Mouse (Mus musculus): ENCODE results near the gene Myct1. TPM values are rescaled to one million over a fixed set of nuclear protein-coding genes. Genes with fewer than 3 reads are reported as not detected.

The Myct1 gene
- 0.96 and 1.4 TPM in 2 replicates for polyA plus RNA-seq (2015; fragmentation: Nextera tagmentation; extraction: Ambion mirVana)

DNA sequence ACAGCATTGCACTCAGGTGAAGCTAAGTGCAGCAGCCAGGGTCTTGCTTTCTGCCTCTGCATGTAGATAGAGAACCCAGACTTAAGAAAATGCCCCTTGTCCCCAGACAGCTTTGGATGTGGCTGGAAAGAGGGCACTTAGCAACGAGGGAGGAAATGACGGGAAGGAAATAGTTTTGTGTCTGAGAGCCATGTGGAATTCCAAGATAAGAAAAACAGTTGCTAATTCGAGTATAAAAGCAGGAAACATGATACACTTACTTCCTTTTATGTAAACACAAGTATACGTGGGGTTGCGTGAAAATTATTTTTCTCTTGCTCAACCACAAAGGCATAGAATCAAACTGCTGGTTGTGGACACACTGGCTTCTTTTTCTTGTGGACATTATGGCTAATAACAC is at the start of gene Myct1:
Gene Myct1 (plus strand): TSS at position 312 of the 400 bp plus-strand sequence.
- WGBS: 61% methylated on average over 5 of the region's 5 CpGs
- H3K9me3 ChIP-seq (ENCODE audit: control insufficient read depth, low read length): no peaks in the 10 kb centered on the region

GRCm38 (mm10) chr10:5546428-5546827 is 47.1 kb upstream of the Myct1 start:
- Histone ChIP-seq H3K4me2 (ENCODE audit: low read length) (no peak overlapping the region), H3K27me3 (replicated peaks; ENCODE audit: control insufficient read depth, insufficient read depth, low read length) (no peaks in the 10 kb centered on the region), H3K4me1 (ENCODE audit: control insufficient read depth, insufficient read depth, low read depth, low read length) (peaks cover 10% of the 10 kb centered on the region), H3K9me3 (ENCODE audit: control insufficient read depth, low read length) (no peaks in the 10 kb centered on the region), H3K27ac (ENCODE audit: low read depth, low read length) (no peak overlapping the region), H3K36me3 (ENCODE audit: control insufficient read depth, insufficient read depth, low read length) (0 out of 2 replicates have a peak, but pooled peaks cover 2% of the 10 kb centered on the region), H3K9ac (ENCODE audit: low read depth, low read length) (no peak overlapping the region), H3K4me3 (ENCODE audit: low read length) (no peak overlapping the region)
- no peak for ATAC-seq
- WGBS: 94% methylated on average over 5 of the region's 5 CpGs

More for the DNA sequence above, at the start of gene Myct1:
- Histone ChIP-seq H3K4me1 (ENCODE audit: control insufficient read depth, insufficient read depth, low read depth, low read length) (no peaks in the 10 kb centered on the region), H3K36me3 (ENCODE audit: control insufficient read depth, insufficient read depth, low read length) (no peaks in the 10 kb centered on the region), H3K27ac (ENCODE audit: low read depth, low read length) (no peak within 1 kb of the TSS), H3K4me3 (ENCODE audit: low read length) (no peak within 1 kb of the TSS), H3K9ac (ENCODE audit: low read depth, low read length) (no peak within 1 kb of the TSS), H3K4me2 (ENCODE audit: low read length) (no peak within 1 kb of the TSS), H3K27me3 (replicated peaks; ENCODE audit: control insufficient read depth, insufficient read depth, low read length) (no peaks in the 10 kb centered on the region)
- no peak for ATAC-seq

- Histone ChIP-seq H3K27me3 (replicated peaks; ENCODE audit: control insufficient read depth, insufficient read depth, low read length) (no peaks in the 10 kb centered on the region), H3K4me2 (ENCODE audit: low read length) (no peak overlapping the region), H3K27ac (ENCODE audit: low read depth, low read length) (no peak overlapping the region), H3K36me3 (ENCODE audit: control insufficient read depth, insufficient read depth, low read length) (no peaks in the 10 kb centered on the region), H3K9me3 (ENCODE audit: control insufficient read depth, low read length) (no peaks in the 10 kb centered on the region), H3K4me3 (ENCODE audit: low read length) (no peak overlapping the region), H3K9ac (ENCODE audit: low read depth, low read length) (no peak overlapping the region), H3K4me1 (ENCODE audit: control insufficient read depth, insufficient read depth, low read depth, low read length) (peaks cover 10% of the 10 kb centered on the region)
- WGBS: 89% methylated on average over 9 of the region's 9 CpGs
- ATAC-seq: no peak
Measured at GRCm38 (mm10) chr10:5547769-5548168, 45.8 kb upstream of the Myct1 start.

GRCm38 (mm10) chr10:5548651-5549050 is 44.9 kb upstream of the Myct1 start:
- Histone ChIP-seq H3K4me2 (ENCODE audit: low read length) (peak overlapping the region; percentile 40), H3K4me1 (ENCODE audit: control insufficient read depth, insufficient read depth, low read depth, low read length) (peaks cover 10% of the 10 kb centered on the region), H3K36me3 (ENCODE audit: control insufficient read depth, insufficient read depth, low read length) (no peaks in the 10 kb centered on the region), H3K27ac (ENCODE audit: low read depth, low read length) (no peak overlapping the region), H3K4me3 (ENCODE audit: low read length) (no peak overlapping the region), H3K9me3 (ENCODE audit: control insufficient read depth, low read length) (no peaks in the 10 kb centered on the region), H3K27me3 (replicated peaks; ENCODE audit: control insufficient read depth, insufficient read depth, low read length) (no peaks in the 10 kb centered on the region), H3K9ac (ENCODE audit: low read depth, low read length) (no peak overlapping the region; the same call in 1 of the 2 replicates)
- WGBS: 88% methylated on average over 2 of the region's 2 CpGs
- ATAC-seq: no peak

DNA sequence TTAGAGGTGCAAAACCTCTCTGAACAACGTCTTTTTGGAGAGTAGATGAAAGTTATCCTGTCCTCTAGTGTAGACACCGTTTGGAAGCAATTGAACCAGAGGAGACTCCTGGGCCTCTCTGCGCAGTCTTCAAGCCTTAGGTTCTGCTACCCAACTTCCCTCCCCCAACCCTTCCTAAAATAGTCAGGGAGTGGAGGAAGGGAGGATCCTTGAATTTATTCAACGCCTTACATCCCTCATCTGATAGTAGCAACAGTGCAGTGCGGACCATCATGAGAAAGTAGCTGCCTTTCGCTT is 43.8 kb upstream of the Myct1 start:
- 5% methylated on average over 6 of the region's 6 CpGs for WGBS
- Histone ChIP-seq H3K4me2 (ENCODE audit: low read length) (peak overlapping the region; percentile 82), H3K27ac (ENCODE audit: low read depth, low read length) (peak overlapping the region; percentile 91), H3K9ac (ENCODE audit: low read depth, low read length) (peak overlapping the region; percentile 89), H3K27me3 (replicated peaks; ENCODE audit: control insufficient read depth, insufficient read depth, low read length) (no peaks in the 10 kb centered on the region), H3K4me1 (ENCODE audit: control insufficient read depth, insufficient read depth, low read depth, low read length) (peaks cover 10% of the 10 kb centered on the region), H3K4me3 (ENCODE audit: low read length) (peak overlapping the region; percentile 81), H3K9me3 (ENCODE audit: control insufficient read depth, low read length) (no peaks in the 10 kb centered on the region), H3K36me3 (ENCODE audit: control insufficient read depth, insufficient read depth, low read length) (no peaks in the 10 kb centered on the region)
- no peak for ATAC-seq

GRCm38 (mm10) chr10:5550168-5551021 is 43.2 kb upstream of the Myct1 start:
- peaks cover 10% of the 10 kb centered on the region for H3K4me1 ChIP-seq (ENCODE audit: control insufficient read depth, insufficient read depth, low read depth, low read length)
- H3K27me3 ChIP-seq (replicated peaks; ENCODE audit: control insufficient read depth, insufficient read depth, low read length): no peaks in the 10 kb centered on the region
- H3K4me3 ChIP-seq (ENCODE audit: low read length): peak overlapping the region; percentile 81
- peak overlapping the region; percentile 91 for H3K27ac ChIP-seq (ENCODE audit: low read depth, low read length)
- no peaks in the 10 kb centered on the region for H3K9me3 ChIP-seq (ENCODE audit: control insufficient read depth, low read length)
- H3K9ac ChIP-seq (ENCODE audit: low read depth, low read length): peak overlapping the region; percentile 89
- ATAC-seq: peak; percentile 94
- WGBS: 0% methylated on average over 41 of the region's 44 CpGs
- peak overlapping the region; percentile 82 for H3K4me2 ChIP-seq (ENCODE audit: low read length)
- H3K36me3 ChIP-seq (ENCODE audit: control insufficient read depth, insufficient read depth, low read length): no peaks in the 10 kb centered on the region

DNA sequence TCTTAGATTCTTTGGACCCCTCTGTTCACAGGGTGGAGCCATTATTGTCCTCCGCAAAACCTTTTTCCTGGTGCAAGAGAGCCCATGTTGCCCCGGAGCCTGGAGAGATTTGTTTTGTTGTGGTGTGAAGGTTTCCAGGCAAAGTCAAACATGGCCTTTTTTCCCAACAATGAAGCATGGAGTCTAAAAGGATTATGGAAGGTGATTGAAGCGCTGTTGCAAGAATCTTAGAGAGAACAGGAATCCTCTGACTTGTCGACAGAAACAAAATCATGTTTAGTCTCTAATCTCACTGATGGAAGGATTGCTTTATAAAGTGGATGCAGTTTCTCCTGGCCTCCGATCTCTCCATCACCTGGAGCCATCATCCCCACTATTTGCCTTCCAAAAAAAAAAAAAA is 42.2 kb upstream of the Myct1 start, which contains the start of gene Syne1:
Gene Syne1 (minus strand): TSS at position 101 of the 400 bp plus-strand sequence.
- 74% methylated on average over 5 of the region's 5 CpGs for WGBS
- Histone ChIP-seq H3K27ac (ENCODE audit: low read depth, low read length) (peak within 1 kb of the TSS; percentile 91), H3K4me2 (ENCODE audit: low read length) (peak within 1 kb of the TSS; percentile 82), H3K4me3 (ENCODE audit: low read length) (peak within 1 kb of the TSS; percentile 81), H3K9ac (ENCODE audit: low read depth, low read length) (peak within 1 kb of the TSS; percentile 89), H3K27me3 (replicated peaks; ENCODE audit: control insufficient read depth, insufficient read depth, low read length) (no peaks in the 10 kb centered on the region), H3K9me3 (ENCODE audit: control insufficient read depth, low read length) (no peaks in the 10 kb centered on the region), H3K4me1 (ENCODE audit: control insufficient read depth, insufficient read depth, low read depth, low read length) (peaks cover 10% of the 10 kb centered on the region), H3K36me3 (ENCODE audit: control insufficient read depth, insufficient read depth, low read length) (no peaks in the 10 kb centered on the region)
- ATAC-seq: no peak

GRCm38 (mm10) chr10:5554941-5555340 is 38.6 kb upstream of the Myct1 start:
- Histone ChIP-seq H3K9me3 (ENCODE audit: control insufficient read depth, low read length) (no peaks in the 10 kb centered on the region), H3K9ac (ENCODE audit: low read depth, low read length) (no peak overlapping the region), H3K4me1 (ENCODE audit: control insufficient read depth, insufficient read depth, low read depth, low read length) (peaks cover 3% of the 10 kb centered on the region), H3K4me2 (ENCODE audit: low read length) (no peak overlapping the region), H3K36me3 (ENCODE audit: control insufficient read depth, insufficient read depth, low read length) (no peaks in the 10 kb centered on the region), H3K27me3 (replicated peaks; ENCODE audit: control insufficient read depth, insufficient read depth, low read length) (no peaks in the 10 kb centered on the region), H3K27ac (ENCODE audit: low read depth, low read length) (no peak overlapping the region), H3K4me3 (ENCODE audit: low read length) (no peak overlapping the region)
- peak; percentile 73 for ATAC-seq
- 21% methylated on average over 5 of the region's 5 CpGs for WGBS

GRCm38 (mm10) chr10:5558808-5559207 is 34.8 kb upstream of the Myct1 start:
- no peaks in the 10 kb centered on the region for H3K9me3 ChIP-seq (ENCODE audit: control insufficient read depth, low read length)
- H3K4me1 ChIP-seq (ENCODE audit: control insufficient read depth, insufficient read depth, low read depth, low read length): no peaks in the 10 kb centered on the region
- no peaks in the 10 kb centered on the region for H3K27me3 ChIP-seq (replicated peaks; ENCODE audit: control insufficient read depth, insufficient read depth, low read length)
- H3K4me2 ChIP-seq (ENCODE audit: low read length): no peak overlapping the region
- no peak overlapping the region for H3K4me3 ChIP-seq (ENCODE audit: low read length)
- H3K27ac ChIP-seq (ENCODE audit: low read depth, low read length): no peak overlapping the region
- H3K36me3 ChIP-seq (ENCODE audit: control insufficient read depth, insufficient read depth, low read length): no peaks in the 10 kb centered on the region
- H3K9ac ChIP-seq (ENCODE audit: low read depth, low read length): no peak overlapping the region
- no peak for ATAC-seq

Data from hindbrain, embryonic 16.5 days (tissue).